7 mouse cellular contexts compared by ENCODE assay signal in genomic region chr10:67314811-67315435, GRCm38 (mm10). TPM values are rescaled to one million over a fixed set of nuclear protein-coding genes. Genes with fewer than 3 reads are reported as not detected.
DNase-seq lines count a peak whose midpoint lies in the region; ATAC-seq and TF ChIP-seq lines count a peak whose summit lies in the region.

No protein-coding gene starts in this region.

- 17% methylated on average over 12 of the region's 12 CpGs for WGBS in heart, embryonic 13.5 days
- WGBS in kidney, postnatal 0 days = 9% methylated on average over 10 of the region's 12 CpGs
- WGBS in lung, adult 2 months = 15% methylated on average over 12 of the region's 12 CpGs

- H3K36me3 ChIP-seq in ES-E14 (ENCODE audit: control insufficient read depth, insufficient read depth, low read length, poor library complexity, severe bottlenecking) = no peaks in the 10 kb centered on the region
- no peaks in the 10 kb centered on the region for H3K36me3 ChIP-seq in heart, embryonic 13.5 days
- no peaks in the 10 kb centered on the region for H3K36me3 ChIP-seq in kidney, postnatal 0 days (ENCODE audit: insufficient read depth, low read length)

- H3K4me2 ChIP-seq in heart, embryonic 13.5 days = 0 out of 2 replicates have a peak overlapping the region, but pooled peaks have one; percentile 33
- no peak overlapping the region for H3K4me2 ChIP-seq in kidney, postnatal 0 days (ENCODE audit: low read length)

- DNase-seq in ES-E14 (ENCODE audit: low read depth, low spot score) = peak; percentile 75
- DNase-seq in adrenal gland, adult 2 months = peak; percentile 41
- DNase-seq in embryo, embryonic 9.5 days (ENCODE audit: extremely low spot score) = peak; percentile 68
- peak; percentile 92 for DNase-seq in kidney, postnatal 0 days (ENCODE audit: low spot score)
- DNase-seq in lung, adult 2 months = peak; percentile 49
- DNase-seq in retina, adult 2 months (ENCODE audit: low read depth, low spot score) = peak; percentile 40

- H3K9ac ChIP-seq in ES-E14 (ENCODE audit: insufficient read depth, low read depth, low read length, poor library complexity, severe bottlenecking) = no peak overlapping the region
- no peak overlapping the region for H3K9ac ChIP-seq in heart, embryonic 13.5 days
- H3K9ac ChIP-seq in kidney, postnatal 0 days (ENCODE audit: low read depth, low read length) = no peak overlapping the region

- H3K4me3 ChIP-seq in ES-E14 (ENCODE audit: insufficient read depth in 1 of 2, low read depth in 1 of 2, low read length in 2 of 2, poor library complexity in 1 of 2, severe bottlenecking in 1 of 2) = no peak overlapping the region
- H3K4me3 ChIP-seq in heart, embryonic 13.5 days = no peak overlapping the region
- H3K4me3 ChIP-seq in kidney, postnatal 0 days (replicated peaks; ENCODE audit: low read depth, low read length) = no peak overlapping the region
- no peak overlapping the region for H3K4me3 ChIP-seq in lung, adult 2 months (replicated peaks; ENCODE audit: extremely low read depth, low read depth, low read length)

- TF ChIP-seq CTCF in kidney, postnatal 0 days (IDR thresholded peaks at IDR 0.05; ENCODE audit: low read depth) = peak; percentile 99
- TF ChIP-seq CTCF in lung, adult 2 months (IDR thresholded peaks at IDR 0.05; ENCODE audit: insufficient read depth, low read length) = peak; percentile 91

- no peak overlapping the region for H3K27ac ChIP-seq in ES-E14 (ENCODE audit: insufficient read depth, low read depth, low read length, poor library complexity, severe bottlenecking)
- H3K27ac ChIP-seq in heart, embryonic 13.5 days (replicated peaks) = no peak overlapping the region
- no peak overlapping the region for H3K27ac ChIP-seq in kidney, postnatal 0 days

- no peak for TF ChIP-seq POLR2A in lung, adult 2 months (IDR thresholded peaks at IDR 0.05; ENCODE audit: borderline replicate concordance, extremely low read depth, low read depth, low read length)

- no peaks in the 10 kb centered on the region for H3K9me3 ChIP-seq in ES-E14 (ENCODE audit: control insufficient read depth, insufficient read depth, low read depth, low read length)
- no peaks in the 10 kb centered on the region for H3K9me3 ChIP-seq in heart, embryonic 13.5 days
- no peaks in the 10 kb centered on the region for H3K9me3 ChIP-seq in kidney, postnatal 0 days (replicated peaks; ENCODE audit: low read length)

- in situ Hi-C loops in ES-E14 (cut with MboI; ENCODE audit: low sequenced_read_pairs in 2 of 2, unreplicated experiment in 2 of 2) = loop anchor here in 1 of 2 experiments (10.0 to 25.0 kb wide), 2 partner anchors 220 to 422 kb away; partner anchors contain the start of gene Egr2

- H3K27me3 ChIP-seq in heart, embryonic 13.5 days (replicated peaks) = peaks cover 28% of the 10 kb centered on the region
- H3K27me3 ChIP-seq in kidney, postnatal 0 days (ENCODE audit: insufficient read depth, low read length) = no peaks in the 10 kb centered on the region

- H3K4me1 ChIP-seq in ES-E14 (ENCODE audit: control insufficient read depth in 2 of 2, insufficient read depth in 2 of 2, low read length in 2 of 2, poor library complexity in 1 of 2) = peaks cover 0 to 3% of the 10 kb centered on the region in 2 experiments; a peak in 1 of 4 replicates
- H3K4me1 ChIP-seq in heart, embryonic 13.5 days = peaks cover 5% of the 10 kb centered on the region
- no peaks in the 10 kb centered on the region for H3K4me1 ChIP-seq in kidney, postnatal 0 days (replicated peaks; ENCODE audit: insufficient read depth, low read length)
- H3K4me1 ChIP-seq in lung, adult 2 months (ENCODE audit: control insufficient read depth, insufficient read depth, low read length) = peaks cover 4% of the 10 kb centered on the region

- no peak for ATAC-seq in heart, embryonic 13.5 days (ENCODE audit: extremely low read depth, insufficient number of reproducible peaks, low FRiP score, low TSS enrichment)
- ATAC-seq in kidney, postnatal 0 days (replicated peaks; ENCODE audit: low FRiP score, low read depth) = no peak

TF ChIP-seq in ES-E14, 5 proteins besides CTCF, POLR2A, EP300 and RAD21:
- no peak for TF ChIP-seq MAFK (IDR thresholded peaks at IDR 0.05; ENCODE audit: insufficient read depth, low read depth, low read length)
- TF ChIP-seq ZC3H11A (IDR thresholded peaks at IDR 0.05; ENCODE audit: borderline replicate concordance, low read depth, low read length) = peak; percentile 97
- peak; percentile 52; the same call in 1 of the 2 replicates for TF ChIP-seq ZNF384 (IDR thresholded peaks at IDR 0.05; ENCODE audit: low read depth, low read length)
- no peak for TF ChIP-seq CHD2 (IDR thresholded peaks at IDR 0.05; ENCODE audit: low read depth, low read length)

RNA-seq across cellular contexts. Expression of gene Nrbf2, which starts 29.8 kb away (rescaled TPM):
- total RNA-seq in ES-E14 (2012; rRNA removed) = 12.9 and 15.3 TPM in 2 replicates
- total RNA-seq in adrenal gland, adult 2 months (2021) = 10 to 100 TPM; 18.0 to 25.7 TPM
- polyA plus RNA-seq in adrenal gland, adult 2 months (2012; rRNA removed) = 21.8 and 22.6 TPM in 2 replicates
- polyA plus RNA-seq in heart, embryonic 13.5 days (2015; fragmentation: Nextera tagmentation; extraction: Ambion mirVana) = 27.9 and 30.6 TPM in 2 replicates
- polyA plus RNA-seq in kidney, postnatal 0 days (2015; fragmentation: Nextera tagmentation; extraction: Ambion mirVana) = 38.1 and 39.4 TPM in 2 replicates
- 8.3 TPM in 2 replicates for polyA plus RNA-seq in lung, adult 2 months (2012; rRNA removed)

Comparison
In these comparisons a context has a peak if more than half of its experiments do, and no peak if none do; other contexts are left out.
1. DNase-seq: peak in every context shown above with its lines; median percentile 92 in kidney, postnatal 0 days; 75 in ES-E14; 68 in embryo, embryonic 9.5 days; 49 in lung, adult 2 months; 41 in adrenal gland, adult 2 months; 40 in retina, adult 2 months.